Mouse (Mus musculus) midbrain, embryonic 10.5 days (tissue): ENCODE measurements at regions not wholly inside any gene's neighbourhood (a gene's known extent, or its start where the extent isn't known, plus 50 kb on each side); places are given as distances from the start of the nearest gene placed in this dataset.

Source experiments
- DNase-seq: peaks from one replicate; pipeline ENCODE4 v3.0.0-alpha.2; 2017; ENCODE audit warnings: low spot score
- H3K27ac ChIP-seq: fragments of 300-500 bp; sonication (generic); replicated peaks from 2 replicates; pipeline ENCODE4 v1.5.1; 2016; ENCODE audit warnings: mild to moderate bottlenecking
- H3K27me3 ChIP-seq: fragments of 300-500 bp; sonication (generic); 2 replicates; pipeline ENCODE4 v1.6.1; 2016; ENCODE audit warnings: low read depth, mild to moderate bottlenecking; ENCODE audit not compliant: poor library complexity, severe bottlenecking
- H3K36me3 ChIP-seq: fragments of 300-500 bp; sonication (generic); 2 replicates; pipeline ENCODE4 v1.6.1; 2016; ENCODE audit warnings: mild to moderate bottlenecking, moderate library complexity
- H3K4me1 ChIP-seq: fragments of 300-500 bp; sonication (generic); 2 replicates; pipeline ENCODE4 v1.6.1; 2016
- H3K4me3 ChIP-seq: fragments of 300-500 bp; sonication (generic); 2 replicates; pipeline ENCODE4 v1.5.1; 2016; ENCODE audit warnings: mild to moderate bottlenecking, moderate library complexity
- H3K9me3 ChIP-seq: fragments of 300-500 bp; sonication (generic); replicated peaks from 2 replicates; pipeline ENCODE4 v1.6.1; 2016; ENCODE audit warnings: mild to moderate bottlenecking
- WGBS: fragments of 180-500 bp; shearing (Covaris S2); methylation state at CpG from one replicate; pipeline ENCODE4 v1.1.7; 2016; 5-methylcytosine and 5-hydroxymethylcytosine counted together

GRCm38 (mm10) chr14:105565827-105566226 lies 307.5 kb downstream of the Ndfip2 start:
- H3K4me3 ChIP-seq = no peak overlapping the region
- H3K27me3 ChIP-seq = no peaks in the 10 kb centered on the region
- no peaks in the 10 kb centered on the region for H3K9me3 ChIP-seq
- H3K4me1 ChIP-seq = no peaks in the 10 kb centered on the region
- no peak for DNase-seq
- WGBS = 91% methylated on average over 16 of the region's 16 CpGs
- no peak overlapping the region for H3K27ac ChIP-seq
- H3K36me3 ChIP-seq = no peaks in the 10 kb centered on the region

- 95% methylated on average over 2 of the region's 2 CpGs for WGBS
- Histone ChIP-seq H3K4me1 (no peaks in the 10 kb centered on the region), H3K9me3 (no peaks in the 10 kb centered on the region), H3K36me3 (no peaks in the 10 kb centered on the region), H3K27ac (no peak overlapping the region), H3K27me3 (no peaks in the 10 kb centered on the region), H3K4me3 (no peak overlapping the region)
- no peak for DNase-seq
Measured at GRCm38 (mm10) chr14:105562843-105563242, 304.5 kb downstream of the Ndfip2 start.

- H3K27ac ChIP-seq = no peak overlapping the region
- no peak for DNase-seq
- 73% methylated on average over 3 of the region's 3 CpGs for WGBS
- no peaks in the 10 kb centered on the region for H3K27me3 ChIP-seq
- H3K4me1 ChIP-seq = no peaks in the 10 kb centered on the region
- no peaks in the 10 kb centered on the region for H3K9me3 ChIP-seq
- no peak overlapping the region for H3K4me3 ChIP-seq
- H3K36me3 ChIP-seq = no peaks in the 10 kb centered on the region
Measured at GRCm38 (mm10) chr14:105556813-105557212, 298.4 kb downstream of the Ndfip2 start.

- WGBS = 63% methylated on average over 3 of the region's 3 CpGs
- DNase-seq = no peak
- Histone ChIP-seq H3K4me3 (no peak overlapping the region), H3K36me3 (no peaks in the 10 kb centered on the region), H3K4me1 (peaks cover 22% of the 10 kb centered on the region), H3K9me3 (no peaks in the 10 kb centered on the region), H3K27ac (no peak overlapping the region), H3K27me3 (peaks cover 38% of the 10 kb centered on the region)
Measured at GRCm38 (mm10) chr14:105544066-105544465, 285.7 kb downstream of the Ndfip2 start.

GRCm38 (mm10) chr14:105542486-105543145 lies 284.2 kb downstream of the Ndfip2 start:
- Histone ChIP-seq H3K27ac (peak overlapping the region; percentile 74), H3K9me3 (no peaks in the 10 kb centered on the region), H3K4me3 (peak overlapping the region; percentile 43), H3K4me1 (peaks cover 22% of the 10 kb centered on the region), H3K27me3 (peaks cover 38% of the 10 kb centered on the region), H3K36me3 (no peaks in the 10 kb centered on the region)
- DNase-seq = peak; percentile 74
- WGBS = 6% methylated on average over 15 of the region's 15 CpGs

- Histone ChIP-seq H3K27me3 (peaks cover 38% of the 10 kb centered on the region), H3K36me3 (no peaks in the 10 kb centered on the region), H3K4me3 (peak overlapping the region; percentile 43; the same call in 1 of the 2 replicates), H3K4me1 (peaks cover 22% of the 10 kb centered on the region), H3K27ac (peak overlapping the region; percentile 74), H3K9me3 (no peaks in the 10 kb centered on the region)
- WGBS = 33% methylated on average over 8 of the region's 8 CpGs
- DNase-seq = no peak
Measured at GRCm38 (mm10) chr14:105542090-105542485, 283.7 kb downstream of the Ndfip2 start.

- Histone ChIP-seq H3K4me3 (no peak overlapping the region), H3K27ac (no peak overlapping the region), H3K36me3 (no peaks in the 10 kb centered on the region), H3K27me3 (no peaks in the 10 kb centered on the region; the same call in 1 of the 2 replicates), H3K9me3 (no peaks in the 10 kb centered on the region; the same call in 1 of the 2 replicates), H3K4me1 (no peaks in the 10 kb centered on the region)
- no peak for DNase-seq
- 79% methylated on average over 10 of the region's 10 CpGs for WGBS
Measured at GRCm38 (mm10) chr14:105532168-105532745, 273.9 kb downstream of the Ndfip2 start.

- no peak overlapping the region for H3K27ac ChIP-seq
- 91% methylated on average over 6 of the region's 6 CpGs for WGBS
- H3K36me3 ChIP-seq = no peaks in the 10 kb centered on the region
- no peaks in the 10 kb centered on the region for H3K4me1 ChIP-seq
- H3K27me3 ChIP-seq = no peaks in the 10 kb centered on the region; the same call in 1 of the 2 replicates
- H3K4me3 ChIP-seq = no peak overlapping the region
- no peaks in the 10 kb centered on the region for H3K9me3 ChIP-seq
- no peak for DNase-seq
Measured at GRCm38 (mm10) chr14:105528107-105528506, 269.7 kb downstream of the Ndfip2 start.

- H3K4me3 ChIP-seq = no peak overlapping the region
- peaks cover 4% of the 10 kb centered on the region; the same call in 1 of the 2 replicates for H3K27me3 ChIP-seq
- H3K36me3 ChIP-seq = no peaks in the 10 kb centered on the region
- H3K27ac ChIP-seq = no peak overlapping the region
- WGBS = 91% methylated on average over 4 of the region's 4 CpGs
- no peak for DNase-seq
- H3K4me1 ChIP-seq = no peaks in the 10 kb centered on the region
- no peaks in the 10 kb centered on the region for H3K9me3 ChIP-seq
Measured at GRCm38 (mm10) chr14:105523849-105524248, 265.5 kb downstream of the Ndfip2 start.

- H3K9me3 ChIP-seq = no peaks in the 10 kb centered on the region
- no peaks in the 10 kb centered on the region for H3K4me1 ChIP-seq
- no peaks in the 10 kb centered on the region for H3K36me3 ChIP-seq
- H3K27ac ChIP-seq = no peak overlapping the region
- H3K27me3 ChIP-seq = peaks cover 4% of the 10 kb centered on the region; the same call in 1 of the 2 replicates
- 64% methylated on average over 1 of the region's 1 CpGs for WGBS
- no peak for DNase-seq
- no peak overlapping the region for H3K4me3 ChIP-seq
Measured at GRCm38 (mm10) chr14:105522279-105522678, 263.9 kb downstream of the Ndfip2 start.

GRCm38 (mm10) chr14:105518706-105519105 lies 260.3 kb downstream of the Ndfip2 start:
- Histone ChIP-seq H3K4me1 (no peaks in the 10 kb centered on the region), H3K4me3 (no peak overlapping the region), H3K27ac (no peak overlapping the region), H3K9me3 (no peaks in the 10 kb centered on the region), H3K27me3 (peaks cover 4% of the 10 kb centered on the region; the same call in 1 of the 2 replicates), H3K36me3 (no peaks in the 10 kb centered on the region)
- 69% methylated on average over 7 of the region's 7 CpGs for WGBS
- DNase-seq = no peak

GRCm38 (mm10) chr14:105514413-105514812 lies 256.0 kb downstream of the Ndfip2 start:
- H3K4me1 ChIP-seq = no peaks in the 10 kb centered on the region
- 0 out of 2 replicates have a peak, but pooled peaks cover 4% of the 10 kb centered on the region for H3K9me3 ChIP-seq
- WGBS = 72% methylated on average over 9 of the region's 9 CpGs
- no peaks in the 10 kb centered on the region for H3K36me3 ChIP-seq
- no peak overlapping the region for H3K4me3 ChIP-seq
- DNase-seq = no peak
- no peak overlapping the region for H3K27ac ChIP-seq
- 0 out of 2 replicates have a peak, but pooled peaks cover 6% of the 10 kb centered on the region for H3K27me3 ChIP-seq
